Mouse (Mus musculus): ENCODE data around the gene Hacd2. TPM values are rescaled to one million over a fixed set of nuclear protein-coding genes. Genes with fewer than 3 reads are reported as not detected.

The Hacd2 gene
- 25.9 and 26.2 TPM in 2 replicates for polyA plus RNA-seq (2014; fragmentation: Nextera tagmentation; extraction: Ambion mirVana)

GRCm38 (mm10) chr16:35022242-35023137 lies at the start of gene Hacd2:
Hacd2 (plus strand) TSS chr16:35022428.
- DNase-seq (peak; percentile 97), ATAC-seq (ENCODE audit: low FRiP score, low TSS enrichment) (peak; percentile 99)
- H3K4me1 ChIP-seq (ENCODE audit: control insufficient read depth, insufficient read depth, low read length), result no peaks in the 10 kb centered on the region
- H3K4me2 ChIP-seq (ENCODE audit: low read length), result peak within 1 kb of the TSS; percentile 66
- WGBS, result under 1% methylated on average over 79 of the region's 97 CpGs
- H3K9me3 ChIP-seq (ENCODE audit: control insufficient read depth, low read length), result no peaks in the 10 kb centered on the region
- H3K36me3 ChIP-seq (ENCODE audit: control insufficient read depth, insufficient read depth, low read length), result no peaks in the 10 kb centered on the region
- peak within 1 kb of the TSS; percentile 85 for H3K9ac ChIP-seq (replicated peaks; ENCODE audit: low read length)
- H3K4me3 ChIP-seq (replicated peaks; ENCODE audit: low read depth, low read length), result peak within 1 kb of the TSS; percentile 84
- peak within 1 kb of the TSS; percentile 89 for H3K27ac ChIP-seq (replicated peaks; ENCODE audit: low read depth, low read length)
- peaks cover 13% of the 10 kb centered on the region; the same call in 1 of the 2 replicates for H3K27me3 ChIP-seq (ENCODE audit: control insufficient read depth, insufficient read depth, low read length)

- WGBS, result 91% methylated on average over 12 of the region's 12 CpGs
- H3K4me3 ChIP-seq (replicated peaks; ENCODE audit: low read depth, low read length), result no peak overlapping the region
- no peak for ATAC-seq (ENCODE audit: low FRiP score, low TSS enrichment)
Observed at GRCm38 (mm10) chr16:34972471-34972870, 49.8 kb upstream of the Hacd2 start.

GRCm38 (mm10) chr16:34975544-34975943 lies 46.7 kb upstream of the Hacd2 start:
- WGBS, result 69% methylated on average over 2 of the region's 2 CpGs

More at GRCm38 (mm10) chr16:34972471-34972870, 49.8 kb upstream of the Hacd2 start:
- Histone ChIP-seq H3K27me3 (ENCODE audit: control insufficient read depth, insufficient read depth, low read length) (no peaks in the 10 kb centered on the region), H3K9ac (replicated peaks; ENCODE audit: low read length) (no peak overlapping the region), H3K4me1 (ENCODE audit: control insufficient read depth, insufficient read depth, low read length) (no peaks in the 10 kb centered on the region), H3K36me3 (ENCODE audit: control insufficient read depth, insufficient read depth, low read length) (no peaks in the 10 kb centered on the region), H3K9me3 (ENCODE audit: control insufficient read depth, low read length) (no peaks in the 10 kb centered on the region), H3K27ac (replicated peaks; ENCODE audit: low read depth, low read length) (no peak overlapping the region), H3K4me2 (ENCODE audit: low read length) (no peak overlapping the region)
- DNase-seq, result no peak

GRCm38 (mm10) chr16:34976630-34977029 lies 45.6 kb upstream of the Hacd2 start:
- no peak for ATAC-seq (ENCODE audit: low FRiP score, low TSS enrichment)
- Histone ChIP-seq H3K9me3 (ENCODE audit: control insufficient read depth, low read length) (no peaks in the 10 kb centered on the region), H3K4me2 (ENCODE audit: low read length) (no peak overlapping the region), H3K9ac (replicated peaks; ENCODE audit: low read length) (no peak overlapping the region), H3K36me3 (ENCODE audit: control insufficient read depth, insufficient read depth, low read length) (no peaks in the 10 kb centered on the region), H3K27ac (replicated peaks; ENCODE audit: low read depth, low read length) (no peak overlapping the region), H3K4me1 (ENCODE audit: control insufficient read depth, insufficient read depth, low read length) (no peaks in the 10 kb centered on the region), H3K4me3 (replicated peaks; ENCODE audit: low read depth, low read length) (no peak overlapping the region), H3K27me3 (ENCODE audit: control insufficient read depth, insufficient read depth, low read length) (no peaks in the 10 kb centered on the region)
- WGBS, result 81% methylated on average over 13 of the region's 13 CpGs
- no peak for DNase-seq

More at GRCm38 (mm10) chr16:34975544-34975943, 46.7 kb upstream of the Hacd2 start:
- Histone ChIP-seq H3K4me3 (replicated peaks; ENCODE audit: low read depth, low read length) (no peak overlapping the region), H3K4me2 (ENCODE audit: low read length) (no peak overlapping the region), H3K9me3 (ENCODE audit: control insufficient read depth, low read length) (no peaks in the 10 kb centered on the region), H3K36me3 (ENCODE audit: control insufficient read depth, insufficient read depth, low read length) (no peaks in the 10 kb centered on the region), H3K4me1 (ENCODE audit: control insufficient read depth, insufficient read depth, low read length) (no peaks in the 10 kb centered on the region), H3K27ac (replicated peaks; ENCODE audit: low read depth, low read length) (no peak overlapping the region), H3K27me3 (ENCODE audit: control insufficient read depth, insufficient read depth, low read length) (no peaks in the 10 kb centered on the region), H3K9ac (replicated peaks; ENCODE audit: low read length) (no peak overlapping the region)
- DNase-seq (no peak), ATAC-seq (ENCODE audit: low FRiP score, low TSS enrichment) (no peak)

- H3K4me2 ChIP-seq (ENCODE audit: low read length), result no peak overlapping the region
- no peaks in the 10 kb centered on the region for H3K9me3 ChIP-seq (ENCODE audit: control insufficient read depth, low read length)
- H3K4me1 ChIP-seq (ENCODE audit: control insufficient read depth, insufficient read depth, low read length), result no peaks in the 10 kb centered on the region
- no peaks in the 10 kb centered on the region for H3K27me3 ChIP-seq (ENCODE audit: control insufficient read depth, insufficient read depth, low read length)
- H3K27ac ChIP-seq (replicated peaks; ENCODE audit: low read depth, low read length), result no peak overlapping the region
- no peak for ATAC-seq (ENCODE audit: low FRiP score, low TSS enrichment)
- no peak overlapping the region for H3K4me3 ChIP-seq (replicated peaks; ENCODE audit: low read depth, low read length)
- H3K36me3 ChIP-seq (ENCODE audit: control insufficient read depth, insufficient read depth, low read length), result no peaks in the 10 kb centered on the region
- DNase-seq, result no peak
- WGBS, result 92% methylated on average over 7 of the region's 7 CpGs
- H3K9ac ChIP-seq (replicated peaks; ENCODE audit: low read length), result no peak overlapping the region
Observed at GRCm38 (mm10) chr16:34978018-34978417, 44.2 kb upstream of the Hacd2 start.

- Histone ChIP-seq H3K9me3 (ENCODE audit: control insufficient read depth, low read length) (no peaks in the 10 kb centered on the region), H3K36me3 (ENCODE audit: control insufficient read depth, insufficient read depth, low read length) (no peaks in the 10 kb centered on the region), H3K4me3 (replicated peaks; ENCODE audit: low read depth, low read length) (no peak overlapping the region), H3K27me3 (ENCODE audit: control insufficient read depth, insufficient read depth, low read length) (no peaks in the 10 kb centered on the region), H3K4me1 (ENCODE audit: control insufficient read depth, insufficient read depth, low read length) (no peaks in the 10 kb centered on the region), H3K9ac (replicated peaks; ENCODE audit: low read length) (no peak overlapping the region), H3K27ac (replicated peaks; ENCODE audit: low read depth, low read length) (no peak overlapping the region), H3K4me2 (ENCODE audit: low read length) (no peak overlapping the region)
- no peak for DNase-seq
- WGBS, result 86% methylated on average over 7 of the region's 7 CpGs
- no peak for ATAC-seq (ENCODE audit: low FRiP score, low TSS enrichment)
Observed at GRCm38 (mm10) chr16:34981009-34981408, 41.2 kb upstream of the Hacd2 start.

GRCm38 (mm10) chr16:34984203-34985030 lies 37.8 kb upstream of the Hacd2 start:
- no peaks in the 10 kb centered on the region for H3K36me3 ChIP-seq (ENCODE audit: control insufficient read depth, insufficient read depth, low read length)

GRCm38 (mm10) chr16:34985031-34985346 lies 37.2 kb upstream of the Hacd2 start:
- Histone ChIP-seq H3K36me3 (ENCODE audit: control insufficient read depth, insufficient read depth, low read length) (no peaks in the 10 kb centered on the region), H3K27ac (replicated peaks; ENCODE audit: low read depth, low read length) (no peak overlapping the region), H3K4me1 (ENCODE audit: control insufficient read depth, insufficient read depth, low read length) (no peaks in the 10 kb centered on the region), H3K4me2 (ENCODE audit: low read length) (no peak overlapping the region), H3K27me3 (ENCODE audit: control insufficient read depth, insufficient read depth, low read length) (no peaks in the 10 kb centered on the region), H3K9ac (replicated peaks; ENCODE audit: low read length) (no peak overlapping the region), H3K4me3 (replicated peaks; ENCODE audit: low read depth, low read length) (no peak overlapping the region), H3K9me3 (ENCODE audit: control insufficient read depth, low read length) (no peaks in the 10 kb centered on the region)
- DNase-seq, result no peak
- 88% methylated on average over 2 of the region's 2 CpGs for WGBS
- ATAC-seq (ENCODE audit: low FRiP score, low TSS enrichment), result no peak

More at GRCm38 (mm10) chr16:34984203-34985030, 37.8 kb upstream of the Hacd2 start:
- 60% methylated on average over 11 of the region's 11 CpGs for WGBS
- no peak overlapping the region for H3K27ac ChIP-seq (replicated peaks; ENCODE audit: low read depth, low read length)
- H3K4me2 ChIP-seq (ENCODE audit: low read length), result no peak overlapping the region
- ATAC-seq (ENCODE audit: low FRiP score, low TSS enrichment), result no peak
- H3K4me3 ChIP-seq (replicated peaks; ENCODE audit: low read depth, low read length), result no peak overlapping the region
- H3K4me1 ChIP-seq (ENCODE audit: control insufficient read depth, insufficient read depth, low read length), result no peaks in the 10 kb centered on the region
- H3K9ac ChIP-seq (replicated peaks; ENCODE audit: low read length), result no peak overlapping the region
- no peaks in the 10 kb centered on the region for H3K27me3 ChIP-seq (ENCODE audit: control insufficient read depth, insufficient read depth, low read length)
- no peaks in the 10 kb centered on the region for H3K9me3 ChIP-seq (ENCODE audit: control insufficient read depth, low read length)
- no peak for DNase-seq

All from midbrain, embryonic 14.5 days (tissue).